Mouse (Mus musculus): ENCODE measurements around the gene Ppp2ca.
"Not testable (repeated sequence)": the region's sequence is repeated elsewhere in the genome, so short reads cannot be mapped to it uniquely, and the experiment has no call there.

The Ppp2ca gene

GRCm38 (mm10) chr11:52143675-52144074, 45.2 kb downstream of the Ppp2ca start:
- peak; percentile 57 for DNase-seq (ENCODE audit: low spot score)

- DNase-seq (ENCODE audit: low spot score): not testable (repeated sequence)
Observed at GRCm38 (mm10) chr11:52145428-52145827, 46.9 kb downstream of the Ppp2ca start, which contains the start of gene Olfr1373. TSS of gene Olfr1373 (minus strand) at chr11:52145528.

- no peak for DNase-seq (ENCODE audit: low spot score)
Observed at GRCm38 (mm10) chr11:52163926-52164325, 65.4 kb downstream of the Ppp2ca start.

- no peak for DNase-seq (ENCODE audit: low spot score)
Observed at GRCm38 (mm10) chr11:52167126-52167525, 68.6 kb downstream of the Ppp2ca start.

GRCm38 (mm10) chr11:52167901-52168302, 69.4 kb downstream of the Ppp2ca start:
- DNase-seq (ENCODE audit: low spot score): peak; percentile 12

GRCm38 (mm10) chr11:52168461-52168860, 70.0 kb downstream of the Ppp2ca start:
- peak; percentile 13 for DNase-seq (ENCODE audit: low spot score)
